Mouse (Mus musculus) lung, postnatal 0 days (tissue): ENCODE results near the gene Krt222. TPM values are rescaled to one million over a fixed set of nuclear protein-coding genes. Genes with fewer than 3 reads are reported as not detected.
A peak's percentile ranks its signal among the peaks of the same experiment; 100 is the strongest.

Source experiments
- ATAC-seq: fragments of 200-750 bp; cut with Nextera tagmentation; 2 replicates; pipeline ENCODE4 v1.8.0; 2017; ENCODE audit warnings: moderate library complexity
- DNase-seq: peaks from one replicate; pipeline ENCODE4 v3.0.0-alpha.2; 2016; ENCODE audit warnings: low spot score
- H3K27ac ChIP-seq: fragments of 300-500 bp; sonication (generic); 2 replicates; pipeline ENCODE4 v1.5.1; 2014; ENCODE audit warnings: antibody characterized with exemption, mild to moderate bottlenecking, low read length, mixed read lengths
- H3K27me3 ChIP-seq: fragments of 300-500 bp; sonication (generic); replicated peaks from 2 replicates; pipeline ENCODE4 v1.6.1; 2014; ENCODE audit warnings: low read length, mixed read lengths; ENCODE audit not compliant: insufficient read depth
- H3K36me3 ChIP-seq: fragments of 300-500 bp; sonication (generic); 2 replicates; pipeline ENCODE4 v1.6.1; 2014; ENCODE audit warnings: low read length, mixed read lengths; ENCODE audit not compliant: insufficient read depth
- H3K4me1 ChIP-seq: fragments of 300-500 bp; sonication (generic); 2 replicates; pipeline ENCODE4 v1.6.1; 2014; ENCODE audit warnings: antibody characterized with exemption, low read depth, low read length, mixed read lengths; ENCODE audit not compliant: insufficient read depth
- H3K4me2 ChIP-seq: fragments of 300-500 bp; sonication (generic); replicated peaks from 2 replicates; pipeline ENCODE4 v1.6.1; 2014; ENCODE audit warnings: low read depth, mild to moderate bottlenecking, low read length, moderate library complexity, mixed read lengths
- H3K4me3 ChIP-seq: fragments of 300-500 bp; sonication (generic); 2 replicates; pipeline ENCODE4 v1.5.1; 2014; ENCODE audit warnings: low read depth, low read length
- H3K9ac ChIP-seq: fragments of 300-500 bp; sonication (generic); replicated peaks from 2 replicates; pipeline ENCODE4 v1.6.1; 2014; ENCODE audit warnings: low read depth, mild to moderate bottlenecking
- H3K9me3 ChIP-seq: fragments of 300-500 bp; sonication (generic); 2 replicates; pipeline ENCODE4 v1.6.1; 2016; ENCODE audit warnings: low read length, mixed read lengths
- CTCF ChIP-seq: IDR thresholded peaks from 2 replicates; pipeline ENCODE4 v1.5.1; 2016; ENCODE audit warnings: antibody characterized with exemption, mild to moderate bottlenecking
- EP300 ChIP-seq: IDR thresholded peaks from 2 replicates; pipeline ENCODE4 v1.6.1; 2016; ENCODE audit warnings: antibody characterized with exemption, mild to moderate bottlenecking, control low read depth
- WGBS: fragments of 180-500 bp; shearing (Covaris S2); extraction: QIAGEN DNeasy Blood & Tissue Kit; methylation state at CpG from one replicate; pipeline ENCODE4 v1.1.7; 2014; 5-methylcytosine and 5-hydroxymethylcytosine counted together
- polyA plus RNA-seq: library from polyadenylated mRNA; unstranded; fragments of >200 nt; fragmentation: Nextera tagmentation; extraction: Ambion mirVana; gene quantifications from 2 replicates; pipeline ENCODE4 v1.2.1, GENCODE M21; 2015

The Krt222 gene
- polyA plus RNA-seq, 1 experiment from 2014 or later = 0.44 TPM

- WGBS = 100% methylated on average over 3 of the region's 3 CpGs
- no peaks in the 10 kb centered on the region for H3K4me1 ChIP-seq
- DNase-seq = no peak
- peaks cover 71% of the 10 kb centered on the region for H3K36me3 ChIP-seq
- TF ChIP-seq EP300 (no peak), CTCF (no peak)
- no peak overlapping the region for H3K4me3 ChIP-seq
- H3K9ac ChIP-seq = no peak overlapping the region
- no peak for ATAC-seq
- H3K27ac ChIP-seq = no peak overlapping the region
- H3K9me3 ChIP-seq = no peaks in the 10 kb centered on the region
- H3K4me2 ChIP-seq = no peak overlapping the region
- no peaks in the 10 kb centered on the region for H3K27me3 ChIP-seq
These were observed 27.7 kb downstream of the Krt222 start for GRCm38 (mm10) chr11:99216181-99216580.

- Histone ChIP-seq H3K27ac (no peak overlapping the region), H3K9me3 (no peaks in the 10 kb centered on the region), H3K4me2 (no peak overlapping the region), H3K36me3 (peaks cover 59% of the 10 kb centered on the region), H3K9ac (no peak overlapping the region), H3K4me3 (no peak overlapping the region), H3K27me3 (no peaks in the 10 kb centered on the region), H3K4me1 (no peaks in the 10 kb centered on the region)
- TF ChIP-seq CTCF (no peak), EP300 (no peak)
- 77% methylated on average over 7 of the region's 7 CpGs for WGBS
- no peak for DNase-seq
- ATAC-seq = no peak
These were observed 31.2 kb downstream of the Krt222 start for GRCm38 (mm10) chr11:99212693-99213092.

- Histone ChIP-seq H3K27me3 (no peaks in the 10 kb centered on the region), H3K36me3 (peaks cover 52% of the 10 kb centered on the region; the same call in 1 of the 2 replicates), H3K4me3 (no peak overlapping the region), H3K27ac (no peak overlapping the region), H3K9ac (no peak overlapping the region), H3K9me3 (no peaks in the 10 kb centered on the region), H3K4me2 (no peak overlapping the region), H3K4me1 (no peaks in the 10 kb centered on the region)
- TF ChIP-seq EP300 (no peak), CTCF (no peak)
- ATAC-seq (no peak), DNase-seq (no peak)
- WGBS = 57% methylated on average over 2 of the region's 2 CpGs
These were observed 31.9 kb downstream of the Krt222 start for GRCm38 (mm10) chr11:99211964-99212363.

- TF ChIP-seq CTCF (no peak), EP300 (no peak)
- 72% methylated on average over 8 of the region's 8 CpGs for WGBS
- H3K27me3 ChIP-seq = no peaks in the 10 kb centered on the region
- peaks cover 21% of the 10 kb centered on the region; the same call in 1 of the 2 replicates for H3K36me3 ChIP-seq
- ATAC-seq = no peak
- H3K9me3 ChIP-seq = no peaks in the 10 kb centered on the region
- H3K4me3 ChIP-seq = no peak overlapping the region
- H3K9ac ChIP-seq = no peak overlapping the region
- H3K4me2 ChIP-seq = no peak overlapping the region
- no peak for DNase-seq
- no peak overlapping the region for H3K27ac ChIP-seq
- H3K4me1 ChIP-seq = no peaks in the 10 kb centered on the region
These were observed 35.7 kb downstream of the Krt222 start for GRCm38 (mm10) chr11:99208105-99208669.

GRCm38 (mm10) chr11:99207449-99207848, 36.4 kb downstream of the Krt222 start:
- Histone ChIP-seq H3K9ac (no peak overlapping the region), H3K9me3 (no peaks in the 10 kb centered on the region), H3K4me3 (no peak overlapping the region), H3K36me3 (peaks cover 15% of the 10 kb centered on the region; the same call in 1 of the 2 replicates), H3K4me2 (no peak overlapping the region), H3K4me1 (no peaks in the 10 kb centered on the region), H3K27me3 (no peaks in the 10 kb centered on the region), H3K27ac (no peak overlapping the region)
- no peak for TF ChIP-seq CTCF
- TF ChIP-seq EP300 = no peak
- ATAC-seq (peak; percentile 14; the same call in 1 of the 2 replicates), DNase-seq (no peak)
- whole genome bisulfite sequencing = 4% methylated on average over 2 of the region's 2 CpGs

GRCm38 (mm10) chr11:99206954-99207353, 36.9 kb downstream of the Krt222 start:
- H3K9me3 ChIP-seq = no peaks in the 10 kb centered on the region
- ATAC-seq (no peak), DNase-seq (no peak)
- 7% methylated on average over 2 of the region's 2 CpGs for WGBS
- H3K27ac ChIP-seq = no peak overlapping the region
- H3K4me1 ChIP-seq = no peaks in the 10 kb centered on the region
- H3K36me3 ChIP-seq = peaks cover 10% of the 10 kb centered on the region; the same call in 1 of the 2 replicates
- no peak overlapping the region for H3K4me3 ChIP-seq
- no peak overlapping the region for H3K4me2 ChIP-seq
- no peak overlapping the region for H3K9ac ChIP-seq
- no peaks in the 10 kb centered on the region for H3K27me3 ChIP-seq
- peak; percentile 60 for TF ChIP-seq CTCF
- no peak for TF ChIP-seq EP300

GRCm38 (mm10) chr11:99189154-99189582, 54.7 kb downstream of the Krt222 start:
- Histone ChIP-seq H3K9me3 (no peaks in the 10 kb centered on the region), H3K27me3 (no peaks in the 10 kb centered on the region), H3K4me1 (no peaks in the 10 kb centered on the region), H3K27ac (no peak overlapping the region), H3K36me3 (no peaks in the 10 kb centered on the region), H3K9ac (no peak overlapping the region), H3K4me2 (no peak overlapping the region), H3K4me3 (no peak overlapping the region)
- ATAC-seq (no peak), DNase-seq (peak; percentile 67)
- WGBS = 21% methylated on average over 14 of the region's 14 CpGs
- no peak for TF ChIP-seq EP300
- peak; percentile 89 for TF ChIP-seq CTCF
